Mouse (Mus musculus) liver, embryonic 14 days (tissue): ENCODE data around the gene Htra3. TPM values are rescaled to one million over a fixed set of nuclear protein-coding genes. Genes with fewer than 3 reads are reported as not detected.

Source experiments
- polyA plus RNA-seq: library from polyadenylated mRNA; depleted of rRNA; stranded (reverse); fragments of >200 nt; gene quantifications from 2 replicates; pipeline ENCODE4 v1.2.3, GENCODE M21; 2012; rRNA removed

The Htra3 gene
- polyA plus RNA-seq, result 0.66 and 0.80 TPM in 2 replicates

GRCm38 (mm10) chr5:35679256-35680155 lies at the start of gene Htra3:
Gene Htra3, minus strand, starts transcription at chr5:35679782.

Other genes with a start within 250 kb of the Htra3 start
- 0.74 and 0.95 TPM in 2 replicates for gene Cpz, start 154.1 kb downstream of the Htra3 start, polyA plus RNA-seq
- 1.8 and 2.1 TPM in 2 replicates for gene Trmt44, start 104.7 kb downstream of the Htra3 start, polyA plus RNA-seq
- gene Acox3, start 96.7 kb downstream of the Htra3 start, polyA plus RNA-seq, result 2.8 and 3.6 TPM in 2 replicates
- gene Sh3tc1, start 60.2 kb upstream of the Htra3 start, polyA plus RNA-seq, result 0.74 and 0.92 TPM in 2 replicates
- gene Ablim2, start 78.1 kb upstream of the Htra3 start, polyA plus RNA-seq, result 0.03 and 0.20 TPM in 2 replicates
- 0.63 and 0.76 TPM in 2 replicates for gene Afap1, start 213.5 kb upstream of the Htra3 start, polyA plus RNA-seq